Mouse (Mus musculus): ENCODE measurements at regions not wholly inside any gene's neighbourhood (a gene's known extent, or its start where the extent isn't known, plus 50 kb on each side); places are given as distances from the start of the nearest gene placed in this dataset.

DNA sequence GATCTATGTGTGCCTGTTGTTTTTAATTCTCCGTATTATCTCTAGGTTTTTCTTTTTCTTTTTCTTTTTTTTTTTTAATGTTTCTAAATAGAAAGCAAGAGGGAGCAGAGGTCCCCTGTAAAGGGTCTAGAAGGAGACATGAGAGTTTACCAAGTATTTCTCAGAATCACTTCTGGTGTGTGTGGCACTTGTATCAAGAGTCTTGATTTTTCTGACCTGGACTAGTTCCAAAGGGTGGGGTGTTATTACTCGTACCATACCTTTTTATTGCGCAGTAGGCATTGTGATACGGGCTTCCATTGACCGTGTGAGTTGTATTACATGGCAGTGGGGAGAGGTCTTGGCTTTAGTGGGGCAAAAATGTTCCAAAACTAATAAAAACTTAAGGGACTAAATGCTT lies 63.2 kb upstream of the Bmp6 start:
- no peak for ATAC-seq (replicated peaks; ENCODE audit: poor library complexity, severe bottlenecking)

DNA sequence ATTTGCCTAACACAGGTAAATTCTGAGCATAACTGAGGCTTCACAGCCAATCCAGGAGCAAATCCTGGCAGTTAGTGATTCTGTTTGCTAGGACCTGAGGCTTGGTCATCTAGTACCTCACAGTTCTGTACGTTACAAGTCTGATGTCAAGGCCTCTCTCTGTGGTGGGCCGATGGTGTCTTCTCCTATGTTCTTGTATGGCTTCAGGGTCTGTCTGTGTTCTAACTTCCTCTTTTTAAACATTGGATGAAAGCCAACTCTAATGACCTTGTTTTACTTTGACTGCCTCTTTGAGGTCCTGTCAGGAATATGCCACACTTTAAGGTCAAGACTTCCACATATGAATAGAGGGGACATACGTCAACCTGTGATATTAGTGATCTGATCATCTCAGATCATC lies 56.9 kb upstream of the Bmp6 start:
- peak; percentile 74 for ATAC-seq (replicated peaks; ENCODE audit: poor library complexity, severe bottlenecking)

DNA sequence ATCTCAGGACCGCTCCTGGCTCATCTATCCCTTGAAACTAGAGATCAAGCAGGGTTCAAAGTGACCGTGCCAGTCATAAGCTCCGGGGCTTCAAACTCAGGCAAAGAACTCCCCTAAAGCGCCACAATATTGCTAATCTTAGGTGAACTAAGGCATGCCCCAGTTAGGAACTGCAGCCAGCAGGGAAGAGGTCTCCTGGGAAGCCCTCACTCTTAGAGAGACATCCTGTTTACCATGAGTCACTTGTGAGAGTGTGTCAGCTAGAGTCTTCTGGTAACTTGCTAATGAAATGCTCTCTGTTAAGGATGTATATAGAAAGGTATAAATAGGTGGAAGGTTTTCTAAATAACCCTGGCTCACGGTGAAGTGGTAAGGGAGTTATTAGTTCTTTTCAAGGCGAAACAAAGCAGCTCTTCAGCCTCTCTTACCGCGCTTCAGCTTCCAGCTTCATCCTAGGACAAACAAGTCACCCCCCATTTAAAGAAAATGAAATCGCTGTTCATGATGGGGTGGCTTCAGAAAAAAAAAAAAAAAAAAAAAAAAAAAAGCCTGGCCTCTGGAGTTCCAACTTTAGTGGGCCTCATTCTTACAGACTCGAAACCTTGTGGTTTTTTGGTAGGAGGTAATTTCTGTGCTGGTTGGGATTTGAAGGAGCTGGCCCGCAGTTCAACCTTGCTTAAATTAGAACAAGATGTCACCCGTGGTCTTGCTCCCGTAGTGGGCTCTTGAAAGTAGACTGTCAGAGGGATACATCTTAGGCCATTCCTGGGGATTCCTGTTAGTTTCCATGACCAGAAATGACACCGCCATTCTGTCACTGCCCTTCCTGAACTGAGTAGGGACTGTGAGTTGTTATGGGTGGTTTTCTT lies 56.1 kb upstream of the Bmp6 start:
- ATAC-seq (replicated peaks; ENCODE audit: poor library complexity, severe bottlenecking) = no peak

DNA sequence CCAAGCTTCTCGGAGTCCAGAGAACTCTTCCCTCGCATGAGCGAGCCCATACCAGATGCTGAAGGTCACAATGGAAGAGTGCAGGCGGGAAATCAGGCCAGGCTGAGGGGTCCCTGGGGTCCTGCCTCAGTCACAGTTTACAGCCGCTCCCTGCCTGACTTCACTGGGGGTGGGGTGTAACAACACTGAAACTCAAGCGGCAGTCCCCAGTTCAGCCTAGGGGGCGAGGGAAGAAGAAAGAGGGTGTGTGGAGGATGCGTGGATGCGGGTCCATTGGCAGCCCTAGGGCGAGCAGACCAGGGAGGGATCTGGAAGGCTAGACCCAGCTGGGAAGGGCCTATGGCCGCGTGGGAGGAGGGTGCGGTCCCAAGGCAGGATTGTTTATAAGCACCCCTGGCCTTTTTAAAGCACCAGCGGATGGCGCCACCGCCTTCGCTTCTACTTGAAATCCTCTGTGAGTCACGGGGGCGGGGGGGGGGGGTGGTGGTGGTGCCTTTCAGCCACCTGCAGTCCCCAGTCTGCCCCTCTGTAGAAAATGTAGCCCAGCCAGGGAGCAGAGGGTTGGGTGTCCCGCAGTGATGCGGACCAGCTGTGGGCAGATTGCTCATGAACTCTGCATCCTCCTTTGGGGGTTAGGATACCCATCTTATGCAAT lies 54.5 kb upstream of the Bmp6 start:
- no peak for ATAC-seq (replicated peaks; ENCODE audit: poor library complexity, severe bottlenecking)

DNA sequence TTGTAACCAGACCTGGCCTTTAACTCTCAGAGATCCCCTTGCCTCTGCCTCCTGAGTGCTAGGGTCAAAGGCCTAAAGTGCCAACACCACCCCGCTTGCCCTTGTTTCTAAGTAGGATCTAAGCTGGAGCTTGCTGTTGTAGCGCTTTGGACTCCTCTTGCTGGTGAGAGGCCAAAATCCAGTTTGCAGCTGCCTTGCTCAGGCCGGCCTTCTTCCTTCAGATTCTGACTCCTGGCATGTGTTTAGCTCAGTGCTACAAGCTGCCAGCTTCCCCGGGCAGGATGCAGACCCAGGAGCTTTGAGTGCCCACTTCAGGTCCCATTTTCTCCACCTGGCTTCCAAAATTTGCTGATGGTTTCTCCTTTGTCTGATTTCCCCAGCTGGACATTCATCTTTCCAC lies 53.4 kb upstream of the Bmp6 start:
- no peak for ATAC-seq (replicated peaks; ENCODE audit: poor library complexity, severe bottlenecking)

All from granulocyte monocyte progenitor cell, adult 5-6 weeks (primary cell).